Mouse (Mus musculus) heart, adult 2 months (tissue): ENCODE results near the gene Stx2.

ENCODE experiments used
- CTCF ChIP-seq: fragments of 200-600 bp; IDR thresholded peaks from 2 replicates; pipeline ENCODE4 v1.8.1; 2022; ENCODE audit warnings: antibody characterized with exemption, mild to moderate bottlenecking, moderate library complexity
- EP300 ChIP-seq: fragments of 200-500 bp; IDR thresholded peaks from 2 replicates; pipeline ENCODE4 v1.6.1; 2011; ENCODE audit warnings: low read depth, low read length, control low read depth; ENCODE audit not compliant: insufficient read depth
- POLR2A ChIP-seq: fragments of 200-500 bp; IDR thresholded peaks from 2 replicates; pipeline ENCODE4 v1.6.1; 2011; ENCODE audit warnings: mild to moderate bottlenecking, low read depth, low read length, control low read depth; ENCODE audit not compliant: insufficient read depth

DNA sequence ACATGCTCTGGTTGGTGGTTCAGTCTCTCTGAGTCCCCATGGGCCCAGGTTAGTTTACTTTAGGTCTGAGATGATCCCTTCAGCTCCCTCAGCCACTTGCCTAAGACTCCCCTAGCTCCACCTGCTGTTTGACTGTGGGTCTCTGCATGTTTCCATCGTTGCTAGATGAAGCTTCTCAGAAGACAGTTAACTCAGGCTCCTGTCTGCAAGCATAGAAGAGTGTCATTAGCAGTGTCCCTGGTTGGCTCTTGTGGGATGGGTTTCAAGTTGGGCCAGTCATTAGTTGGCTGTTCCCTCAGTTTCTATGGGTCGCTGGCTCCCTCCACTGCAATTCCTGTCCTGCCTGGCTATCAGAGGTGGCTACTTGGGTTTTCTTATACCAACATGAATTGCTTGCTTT is 16.7 kb upstream of the Stx2 start:
- TF ChIP-seq CTCF (no peak), EP300 (no peak), POLR2A (no peak)
